Mouse (Mus musculus) layer of hippocampus, postnatal 10 days (tissue): ENCODE measurements around the gene Btc. TPM values are rescaled to one million over a fixed set of nuclear protein-coding genes. Genes with fewer than 3 reads are reported as not detected.

Source experiments
- DNase-seq, 2 experiments: peaks; one replicate each; pipeline ENCODE4 v3.0.0; 2021; ENCODE audit warnings: low spot score in 2 of 2
- long read RNA-seq: library from polyadenylated mRNA; stranded (forward); transcript quantifications from one replicate; pipeline ENCODE4 v2.0.0, GENCODE M21; 2023
- total RNA-seq, 2 experiments: library from RNA; stranded (reverse); gene quantifications; 2 replicates each; pipeline ENCODE4 v1.2.3; 2021

Gene Btc
- total RNA-seq: under 1 TPM; 0.45 to 0.71 TPM
- long read RNA-seq, partial matches to known transcripts: 0 of 1 reads
- long read RNA-seq, other reads (novel, unspliced or antisense): 1 of 1 reads

DNA sequence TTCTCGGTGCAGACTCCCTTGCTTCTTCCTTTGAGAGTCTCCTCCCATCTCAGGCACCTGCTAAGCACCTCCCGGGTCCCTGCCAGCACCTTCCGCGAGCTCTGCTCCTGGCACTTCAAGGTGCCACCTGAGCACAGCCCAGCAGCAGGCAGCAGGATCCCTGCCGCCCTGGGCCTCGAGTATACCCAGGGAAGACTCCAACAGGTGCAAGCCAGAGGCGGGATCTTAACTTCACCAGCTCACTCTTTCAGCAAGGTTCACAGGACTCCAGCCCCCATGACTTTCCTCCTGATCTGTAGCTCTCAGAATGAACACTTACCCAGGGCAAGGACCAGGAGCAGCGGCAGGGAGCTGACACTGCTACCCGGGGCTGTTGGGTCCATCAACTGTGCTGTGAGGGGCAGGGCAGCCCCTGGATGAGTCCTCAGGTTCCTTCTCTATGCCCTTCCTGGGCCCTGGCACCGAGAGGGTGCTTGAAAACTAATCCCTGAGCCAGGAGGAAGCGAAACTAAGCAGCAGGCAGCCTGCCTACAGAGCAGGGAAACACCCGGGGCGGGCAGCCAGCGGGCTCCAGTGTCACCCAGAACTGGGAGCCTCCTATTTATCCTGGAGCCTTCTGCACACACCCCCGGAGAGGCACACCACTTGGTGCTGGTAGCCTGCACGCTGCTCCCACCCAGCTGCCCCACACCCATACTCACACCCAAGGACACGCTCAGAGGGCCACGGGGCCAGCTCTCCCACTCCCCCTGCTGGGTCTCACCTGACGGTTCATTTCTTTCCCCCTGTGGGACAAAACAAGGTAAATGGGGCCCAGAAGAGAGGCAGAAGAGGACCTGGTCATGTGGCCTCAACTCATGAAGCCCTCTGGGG is at the start of gene Btc:
TSS of gene Btc (minus strand) at position 656 of the 873 bp plus-strand sequence.
- DNase-seq: peak; percentile 54 to 64

DNA sequence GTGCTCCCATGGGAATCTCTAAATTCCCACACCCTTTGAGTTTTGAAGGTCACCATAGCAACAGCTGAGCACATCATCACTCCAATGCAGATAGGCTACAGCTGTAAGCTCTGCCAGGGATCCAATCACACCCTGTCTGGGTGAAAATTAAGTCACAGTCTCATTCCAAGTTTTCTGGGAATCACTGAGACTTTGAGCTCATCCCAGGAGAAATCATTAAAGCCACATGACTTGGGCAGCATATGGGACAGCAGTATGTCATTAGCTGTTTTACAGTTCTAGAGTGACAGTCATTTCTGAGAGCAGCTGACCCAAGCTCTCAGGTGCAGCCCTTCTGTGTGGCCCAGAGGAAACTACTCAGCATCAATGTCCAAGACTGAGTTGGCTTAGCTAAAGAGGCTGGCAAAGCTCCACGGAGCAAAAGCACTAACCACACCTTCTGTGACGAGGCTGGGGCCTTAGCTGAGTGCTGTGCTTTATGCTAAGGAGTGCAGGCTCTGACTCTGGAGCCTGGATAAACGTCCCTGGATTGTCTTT is 42.3 kb upstream of the Btc start:
- peak; percentile 7 to 17 for DNase-seq

DNA sequence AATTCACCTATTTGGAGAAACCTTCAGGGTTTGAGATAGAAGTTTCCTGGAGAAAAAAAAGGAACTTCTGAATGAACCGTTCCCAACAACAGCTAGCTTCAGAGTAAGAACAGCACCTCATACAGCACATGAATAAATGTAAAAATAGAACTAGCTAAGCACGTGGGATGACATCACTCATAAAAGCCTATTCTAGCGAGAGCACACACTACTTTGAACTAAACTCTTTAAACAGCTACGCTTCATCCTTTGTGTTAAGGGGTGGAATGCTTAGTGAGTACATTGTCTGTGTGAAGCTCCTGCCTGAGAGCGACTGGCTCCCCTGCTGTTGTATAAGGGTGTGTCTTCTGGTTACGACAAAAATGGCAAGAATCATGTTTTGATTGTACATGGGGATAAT is 33.8 kb upstream of the Btc start:
- no peak for DNase-seq

DNA sequence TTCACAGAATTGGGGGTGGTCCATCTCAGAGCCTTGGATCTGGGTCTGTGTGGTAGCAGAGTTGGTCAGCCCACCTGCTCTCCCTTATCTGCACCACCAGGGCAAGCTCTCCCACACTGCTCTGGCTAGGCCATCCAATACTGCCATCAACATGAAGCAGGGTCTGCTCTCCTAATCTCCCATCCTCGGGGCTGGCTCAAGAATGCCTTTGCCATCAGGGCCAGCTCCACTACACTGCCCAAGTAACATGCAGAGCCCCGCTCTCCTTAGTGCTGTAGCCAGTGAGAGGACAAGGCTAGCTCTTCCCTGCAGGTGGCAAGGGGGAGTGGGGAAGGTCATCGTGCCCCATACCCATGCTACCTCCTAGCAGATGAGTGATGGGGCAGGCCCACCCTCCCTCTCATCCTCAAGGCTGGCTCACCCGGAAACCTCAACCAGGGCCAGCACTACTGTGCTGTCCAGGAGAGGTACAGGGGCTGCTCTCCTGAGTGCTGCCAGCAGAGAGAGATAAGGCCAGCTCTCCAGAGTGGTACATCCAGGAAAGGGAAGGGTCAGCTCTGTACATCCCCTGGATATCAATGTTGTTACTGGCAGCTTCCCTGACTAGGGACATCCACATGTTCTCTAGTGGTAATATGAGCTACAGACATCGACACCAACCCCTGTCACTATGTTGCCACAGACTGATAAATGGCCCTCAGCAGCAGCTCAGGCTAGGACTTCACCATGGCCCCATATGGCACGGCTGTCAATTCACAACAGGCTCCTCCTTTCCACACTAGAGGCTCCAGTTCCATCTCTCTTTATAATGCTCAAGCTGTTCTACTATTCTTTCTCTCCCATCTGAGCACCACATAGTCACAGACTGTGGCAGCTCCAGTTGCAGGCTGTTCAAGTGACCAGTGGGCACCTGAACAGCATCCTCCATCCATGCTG is 32.2 kb upstream of the Btc start:
- no peak for DNase-seq

DNA sequence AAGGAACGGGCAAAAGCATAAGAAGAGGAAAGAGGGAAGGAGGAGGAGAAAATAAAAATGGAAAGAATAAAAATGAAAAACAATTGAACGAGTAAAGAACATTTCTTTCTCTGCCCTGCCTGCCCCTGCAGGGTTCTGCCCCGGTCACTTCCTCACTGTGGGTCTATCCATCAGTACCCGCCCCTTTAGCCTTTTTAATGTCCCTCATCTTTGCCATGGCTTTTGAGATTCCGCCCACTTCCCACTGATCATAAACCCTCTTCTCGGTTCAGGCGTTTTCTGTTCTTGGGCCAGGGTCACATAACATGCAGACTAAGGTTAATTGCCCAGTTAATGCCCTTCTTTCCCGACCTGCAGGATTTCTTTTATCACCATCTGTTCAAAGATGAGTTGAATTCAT is 25.8 kb upstream of the Btc start:
- DNase-seq: no peak

DNA sequence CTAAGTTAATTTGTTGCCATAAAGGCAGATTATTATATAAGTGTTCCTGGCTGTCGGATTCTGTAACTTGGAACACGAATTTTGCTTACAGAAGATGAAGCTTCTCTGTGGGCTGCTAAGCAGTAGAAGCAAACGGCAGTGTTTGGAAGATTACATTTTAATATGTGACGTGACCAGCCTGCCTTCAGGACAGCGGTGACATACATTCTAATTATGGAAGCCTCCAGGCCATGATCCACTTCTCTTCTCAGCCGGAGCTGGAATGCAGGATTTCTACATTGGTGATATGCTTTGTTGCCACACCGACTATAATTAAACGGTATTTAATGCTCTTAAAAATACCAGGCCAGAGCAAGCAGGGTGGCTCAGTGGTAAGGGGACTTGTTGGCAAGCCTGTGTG is 11.0 kb upstream of the Btc start:
- no peak for DNase-seq

DNA sequence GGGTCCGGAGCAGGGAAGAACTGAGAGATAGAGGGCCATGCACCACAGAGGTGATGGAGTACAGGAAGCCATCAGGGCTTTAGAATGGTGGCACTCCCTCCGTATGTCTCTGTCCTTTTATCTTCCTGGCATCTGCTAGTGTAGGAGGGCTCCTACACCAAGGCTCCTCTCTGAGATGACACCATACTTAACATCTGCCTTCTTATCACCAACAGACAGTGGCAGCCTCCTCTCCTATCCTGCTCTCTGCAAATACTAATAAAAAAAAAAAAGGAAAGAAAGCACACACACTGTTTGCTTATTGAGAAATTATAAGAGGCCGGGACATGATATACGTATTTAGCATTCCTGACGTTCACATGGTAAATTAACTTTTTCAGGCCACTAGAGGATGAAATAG is 1.5 kb upstream of the Btc start:
- DNase-seq: no peak

DNA sequence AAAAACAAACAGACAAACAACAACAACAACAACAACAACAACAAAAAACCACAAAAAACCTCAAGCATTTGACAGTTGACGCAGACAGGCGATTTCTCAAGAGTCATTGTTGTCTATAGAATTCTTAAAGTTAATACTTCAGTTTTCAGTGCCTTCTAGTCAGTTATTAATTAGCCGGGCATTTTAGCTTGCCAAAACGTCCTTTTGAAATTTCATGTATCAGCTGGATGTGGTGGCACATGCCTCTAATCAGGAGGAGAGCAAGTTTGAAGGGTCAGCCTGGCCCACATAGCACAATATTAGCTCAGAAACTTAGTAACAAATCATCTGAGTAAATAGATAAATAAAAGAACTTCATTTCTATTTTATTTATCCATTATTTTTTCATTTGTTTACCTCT is 487 bp upstream of the Btc start:
- no peak for DNase-seq

DNA sequence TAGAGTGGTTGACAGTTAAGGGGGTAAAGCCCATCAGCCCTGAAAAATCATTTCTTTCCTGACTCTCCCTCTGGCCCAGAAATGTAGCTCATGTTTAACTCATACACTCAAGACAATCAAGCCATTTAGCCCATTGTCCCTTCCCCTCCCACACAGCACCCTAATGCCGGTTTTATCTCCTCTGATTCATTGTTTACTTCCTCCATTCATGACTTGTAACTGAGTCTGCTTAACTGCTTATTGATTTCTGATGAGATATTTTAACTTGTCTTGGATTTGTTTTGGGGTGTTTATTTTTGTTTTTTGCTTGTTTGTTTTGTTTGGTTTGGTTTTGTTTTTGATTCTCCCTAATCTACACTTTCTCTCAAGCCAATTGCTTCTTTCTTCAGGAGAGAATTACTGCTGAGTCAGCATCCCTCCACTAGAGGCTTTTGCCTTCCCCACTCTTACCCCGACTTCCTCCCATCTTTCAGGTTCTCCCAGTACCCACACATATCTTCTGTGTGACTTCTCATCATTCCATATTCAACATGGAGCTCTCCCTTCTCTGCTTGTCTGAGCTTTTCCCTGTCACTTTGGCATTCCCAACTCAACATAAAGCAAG is 2.2 kb downstream of the Btc start:
- no peak for DNase-seq

DNA sequence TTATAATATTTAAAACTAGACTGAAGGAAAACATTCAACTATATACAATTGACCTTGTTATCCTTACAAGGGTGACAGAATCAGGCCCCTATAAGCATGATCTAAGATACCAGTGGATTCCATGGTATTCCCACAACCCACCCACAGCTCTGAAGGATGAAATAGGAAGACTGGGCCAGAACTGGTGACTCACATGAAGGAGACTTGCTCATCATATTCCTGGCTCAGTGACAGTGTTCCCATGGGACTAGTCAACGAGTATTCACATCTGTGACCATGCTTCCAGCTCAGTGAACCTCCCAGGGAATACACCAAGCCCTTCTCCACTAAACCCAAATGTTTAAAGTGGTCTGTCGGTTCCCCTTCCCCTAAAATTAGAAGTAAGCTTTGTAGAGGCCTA is 27.3 kb downstream of the Btc start:
- DNase-seq: no peak

DNA sequence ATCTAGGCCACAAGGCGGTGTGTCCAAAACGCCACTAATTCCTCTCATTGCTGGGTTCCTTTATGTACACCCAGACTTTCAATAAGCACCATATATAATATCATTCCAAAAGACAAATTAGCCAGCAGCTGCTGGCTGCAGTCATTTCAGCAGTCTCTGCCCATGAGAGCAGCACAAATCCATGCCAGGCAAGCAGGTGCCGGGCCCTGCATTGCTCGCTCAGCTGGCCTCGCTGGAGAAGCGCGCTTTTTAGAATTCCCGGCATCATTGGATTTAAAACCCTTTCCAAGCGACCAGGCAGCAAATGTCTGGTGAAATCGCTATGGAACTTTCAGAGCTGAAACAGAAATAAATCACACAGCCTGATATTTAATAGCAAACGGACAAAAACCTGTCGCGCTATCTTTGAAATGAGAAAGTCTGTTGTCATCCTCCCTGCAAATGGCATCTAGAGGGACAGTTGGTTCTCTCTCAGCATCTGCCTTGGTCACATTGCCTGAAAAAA is 34.7 kb downstream of the Btc start:
- DNase-seq: peak; percentile 41 to 51

DNA sequence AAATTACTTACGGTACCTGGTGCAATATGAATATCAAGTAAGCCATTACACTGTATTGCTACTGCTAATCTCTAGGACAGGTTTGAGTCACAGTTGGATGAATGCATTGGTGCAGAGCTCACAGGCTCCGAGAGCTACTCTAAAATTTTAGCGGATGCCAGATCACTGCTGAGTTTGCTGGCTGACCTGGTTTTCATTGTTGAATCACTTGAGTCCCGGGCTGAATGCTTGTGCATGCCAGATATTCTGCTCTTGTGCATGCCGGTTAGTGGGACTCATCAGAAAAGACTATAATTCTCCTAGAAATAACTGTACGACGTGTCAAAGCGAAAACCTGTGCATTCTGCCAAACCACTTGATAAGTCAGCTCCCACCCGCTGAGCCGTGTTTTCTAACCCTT is 35.9 kb downstream of the Btc start:
- DNase-seq: peak in 1 of 2 experiments; percentile 28

DNA sequence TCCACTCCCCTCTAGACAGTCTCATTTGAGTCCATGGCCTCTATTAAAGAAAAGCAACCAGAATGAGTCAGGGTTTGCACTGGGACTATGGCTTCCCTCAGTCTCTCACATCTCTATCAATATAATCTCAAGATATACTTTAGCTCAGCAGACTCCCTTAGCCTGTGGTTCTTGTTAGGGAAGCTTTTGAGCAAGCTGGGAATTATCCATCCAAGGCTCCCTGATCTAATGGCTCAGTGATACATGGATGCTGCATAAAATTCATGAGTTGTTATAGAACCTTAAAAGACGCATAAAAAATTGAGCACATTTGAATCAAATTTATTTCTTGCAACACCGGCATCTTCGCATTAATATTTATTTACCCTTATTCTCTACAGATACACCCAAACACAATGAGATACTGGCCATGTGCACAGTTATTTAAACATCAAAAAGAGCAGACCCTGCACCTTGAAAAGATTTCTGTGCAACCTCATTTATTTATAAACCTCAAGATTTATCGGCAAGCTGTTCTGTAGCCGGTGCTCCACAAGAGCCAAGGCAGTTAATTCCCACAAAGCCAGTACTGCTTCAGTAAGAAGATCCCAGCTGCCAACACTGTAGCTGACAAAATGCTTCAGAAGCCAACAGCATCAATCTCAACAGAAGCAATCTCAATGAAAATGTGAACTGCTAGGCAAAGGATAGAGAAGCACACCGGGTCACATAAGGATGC is 39.4 kb downstream of the Btc start:
- peak in 1 of 2 experiments; percentile 26 for DNase-seq

DNA sequence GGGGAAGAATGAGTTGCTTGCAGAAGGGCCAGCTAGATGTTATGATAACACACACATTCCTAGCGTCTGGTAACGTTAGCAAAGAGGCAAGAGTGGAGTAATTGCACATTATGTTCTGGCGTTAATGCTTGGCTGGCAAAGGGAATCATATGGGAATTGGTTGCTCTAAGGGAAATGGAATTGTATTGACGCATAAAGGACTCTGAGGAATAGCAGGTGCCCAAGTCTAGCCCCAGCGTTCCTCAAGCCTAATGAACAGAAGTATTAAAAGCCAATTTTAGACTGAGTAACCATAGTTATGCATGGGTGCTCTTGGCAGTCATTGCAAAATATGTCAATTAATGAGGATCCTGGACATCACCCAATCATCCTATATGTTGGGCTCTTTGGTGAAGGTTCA is 50.1 kb downstream of the Btc start:
- DNase-seq: no peak

DNA sequence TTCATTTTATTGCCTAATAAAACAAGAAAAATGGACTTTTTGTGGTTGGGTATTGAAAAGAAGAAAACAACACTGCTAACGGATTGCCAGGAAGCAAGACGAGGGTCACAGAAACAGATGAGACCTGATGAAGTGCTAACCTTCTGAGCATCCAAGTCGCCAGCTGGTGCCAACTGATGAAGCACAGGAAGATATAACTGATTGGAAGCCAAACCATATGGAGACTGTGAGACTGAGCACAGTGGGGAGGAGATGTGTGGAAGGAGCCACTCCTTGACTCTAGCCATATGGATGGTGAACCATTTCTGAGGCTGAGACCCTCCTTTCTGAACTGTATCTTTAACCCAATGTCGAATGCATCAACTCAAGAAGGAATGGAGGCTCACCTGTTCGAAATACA is 57.1 kb downstream of the Btc start:
- DNase-seq: no peak

DNA sequence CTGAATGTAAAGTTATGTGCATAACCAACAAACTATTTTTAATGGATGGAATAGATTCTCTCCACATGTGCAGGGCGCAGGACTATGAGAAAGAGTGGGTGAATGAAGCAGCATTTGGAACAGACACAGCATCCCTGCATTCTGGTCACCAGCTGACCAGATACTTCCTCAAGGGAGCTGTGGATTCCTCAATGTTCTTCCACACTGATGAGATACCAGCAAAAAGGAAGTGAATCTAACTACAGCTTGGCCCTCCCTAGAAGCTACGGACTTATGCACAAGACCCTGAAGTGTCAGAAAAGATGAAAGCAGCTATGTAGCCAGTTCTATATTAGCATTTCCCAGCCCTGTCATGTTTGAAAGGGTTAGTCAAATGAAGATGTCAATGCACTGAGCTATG is 57.7 kb downstream of the Btc start:
- no peak for DNase-seq

DNA sequence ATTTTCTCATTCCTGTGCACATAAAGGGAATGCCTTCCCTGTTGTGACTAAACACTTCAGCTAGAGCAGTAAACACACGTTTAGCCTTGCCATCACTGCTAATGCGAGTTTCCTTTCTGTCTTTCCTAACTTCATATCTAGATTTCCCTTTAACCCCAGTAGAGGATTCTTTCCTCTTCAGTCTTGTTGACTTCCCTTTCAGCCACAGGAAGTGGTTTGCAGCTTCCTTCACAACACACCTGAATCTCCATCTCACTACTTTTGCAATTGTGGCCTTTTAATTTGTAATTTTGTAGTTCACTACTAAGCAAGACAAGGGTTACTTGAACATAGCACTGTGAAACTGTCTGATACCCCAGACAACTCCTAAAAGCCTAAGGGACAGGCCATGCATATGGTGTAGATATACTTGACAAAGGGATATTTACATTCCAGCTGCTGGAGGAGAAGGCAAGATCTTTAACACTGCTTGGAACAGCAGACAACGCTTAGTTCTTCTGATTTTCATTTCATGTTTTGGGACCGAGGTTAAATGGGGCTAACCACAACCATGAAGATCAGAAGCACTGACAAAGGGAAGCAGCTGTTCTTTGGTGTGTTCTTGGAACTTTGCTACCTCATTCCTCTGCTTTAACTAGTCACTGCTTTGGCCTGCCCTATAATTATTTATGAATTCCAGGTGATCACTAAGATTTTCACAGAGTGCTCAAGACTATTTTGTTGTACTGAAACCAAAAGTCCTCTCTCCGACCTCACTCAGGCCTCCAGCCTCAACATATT is 60.6 kb downstream of the Btc start:
- DNase-seq: no peak

DNA sequence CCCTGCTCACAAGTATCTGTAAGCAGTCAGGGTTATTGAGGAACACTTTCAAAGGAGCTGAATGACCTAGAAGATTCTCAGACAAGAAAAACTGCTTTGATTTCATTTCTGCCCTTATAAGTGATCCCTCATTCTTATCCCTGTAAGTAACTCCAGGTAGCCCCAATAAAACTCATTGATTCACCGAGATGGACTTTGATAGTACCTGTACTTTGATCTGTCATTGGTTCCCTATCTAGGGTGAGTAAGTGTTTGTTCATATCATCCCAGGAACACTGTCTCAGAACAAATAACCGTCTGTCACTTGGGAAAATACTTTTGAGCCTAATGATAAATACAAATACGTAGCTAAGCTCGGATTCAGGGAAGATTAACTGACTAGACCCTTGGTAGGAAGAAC is 68.6 kb downstream of the Btc start:
- DNase-seq: no peak

DNA sequence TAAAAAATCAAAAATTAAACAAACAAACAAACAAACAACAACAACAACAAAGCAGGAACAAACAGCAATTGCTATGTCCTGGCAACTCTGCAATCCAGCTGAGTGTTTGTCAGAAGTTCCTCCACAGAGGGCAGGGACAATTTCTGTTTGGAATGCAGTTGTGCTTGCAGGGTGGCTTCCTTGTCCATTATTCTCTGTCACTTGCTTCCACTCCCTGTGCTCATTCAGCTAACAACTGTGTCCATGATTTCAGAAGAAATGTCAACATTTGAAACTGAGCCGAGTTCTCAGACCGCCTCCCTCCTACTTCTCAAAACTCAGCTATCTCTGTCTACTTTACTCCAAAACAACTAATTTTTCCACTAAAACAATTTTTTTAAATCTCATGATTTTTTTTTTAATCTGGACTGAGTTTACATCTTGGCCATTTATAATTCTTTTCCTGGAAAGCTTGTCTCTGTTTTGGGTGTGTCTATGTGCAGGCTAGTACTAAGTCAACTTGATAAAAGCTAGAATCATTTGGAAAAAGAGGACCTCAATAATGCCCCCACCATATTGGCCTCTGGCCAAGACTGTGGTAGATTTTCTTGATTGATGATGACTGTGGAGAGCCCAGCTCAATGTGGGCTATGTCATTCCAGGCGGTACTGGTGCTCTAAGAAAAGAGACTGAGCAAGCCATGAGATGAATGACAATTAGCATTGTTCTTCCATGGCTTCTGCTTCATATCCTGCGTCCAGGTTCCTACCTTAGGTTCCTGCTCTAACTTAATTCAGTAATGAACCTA is 70.5 kb downstream of the Btc start:
- DNase-seq: no peak
